Mouse (Mus musculus) left cerebral cortex, postnatal 36 days (tissue): ENCODE measurements around the gene Gm30191. TPM values are rescaled to one million over a fixed set of nuclear protein-coding genes. Genes with fewer than 3 reads are reported as not detected.
"Not testable (repeated sequence)": the region's sequence is repeated elsewhere in the genome, so short reads cannot be mapped to it uniquely, and the experiment has no call there.

Source experiments
- DNase-seq, 2 experiments: peaks; one replicate each; pipeline ENCODE4 v3.0.0; 2021 to 2022; ENCODE audit warnings: low spot score in 2 of 2, mixed read lengths in 1 of 2
- intact Hi-C: fragments of 180-260 bp; cut with DNase I; formaldehyde crosslinking; loops from one replicate; pipeline ENCODE4 v1.15.1; 2025
- total RNA-seq, 2 experiments: library from RNA; stranded (reverse); gene quantifications; 2 replicates each; pipeline ENCODE4 v1.2.3; 2021

The Gm30191 gene
- total RNA-seq, 2 experiments from 2014 or later: not detected

- peak; percentile 17 to 23 for DNase-seq
- intact Hi-C loops: loop anchor here (2.0 to 5.0 kb wide), 2 partner anchors 42 to 121 kb away; no protein-coding TSS in a partner anchor
Observed at GRCm38 (mm10) chr4:134250930-134251240, 4.2 kb downstream of the Gm30191 start.

DNA sequence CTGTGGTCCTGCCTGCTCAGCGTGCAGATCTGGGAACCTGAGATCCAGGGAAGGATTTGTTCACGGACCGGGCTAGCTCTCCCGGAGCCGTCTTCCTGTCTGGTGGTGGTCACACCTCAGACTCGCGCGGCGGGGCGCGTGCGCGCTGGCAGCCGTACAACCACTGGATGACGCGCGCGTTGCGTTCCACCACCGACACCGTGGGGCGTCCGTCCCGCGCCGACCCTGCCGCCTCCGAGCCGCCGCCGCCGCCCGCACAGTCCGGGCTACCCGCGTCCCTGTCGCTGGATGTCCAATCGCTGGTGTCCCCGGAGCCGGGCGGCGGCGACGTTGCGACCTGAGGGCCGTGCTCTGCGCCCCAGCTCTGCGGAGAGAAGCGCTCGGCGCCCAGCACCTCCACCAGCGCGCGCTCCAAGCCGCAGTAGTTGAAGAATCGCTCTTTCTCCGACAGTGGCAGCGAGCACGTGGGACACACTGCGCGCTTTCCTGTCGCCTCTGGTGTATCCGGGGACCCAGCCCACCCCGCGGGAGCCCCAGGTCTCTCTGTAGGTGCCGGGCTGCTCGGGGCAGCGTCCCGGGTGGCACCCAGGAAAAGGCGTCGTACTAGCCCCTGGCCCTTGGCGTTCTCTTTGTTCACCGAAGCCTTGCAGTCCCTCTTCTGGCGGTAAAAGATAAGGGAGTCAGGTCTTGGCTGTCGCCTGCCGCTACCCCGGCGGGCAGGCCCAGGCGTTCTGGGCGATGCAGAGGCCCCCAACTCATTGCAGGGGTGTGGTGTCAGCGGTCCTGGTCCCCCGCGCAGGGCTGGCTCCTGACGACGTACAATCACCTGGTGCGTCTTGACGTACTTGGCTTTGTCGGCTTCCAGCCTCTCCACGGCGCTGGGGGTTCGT lies 4.8 kb downstream of the Gm30191 start:
- intact Hi-C loops: loop anchor here (2.0 to 5.0 kb wide), 2 partner anchors 41 to 121 kb away; no protein-coding TSS in a partner anchor
- peak; percentile 55 to 66 for DNase-seq

GRCm38 (mm10) chr4:134252131-134252910 lies 5.6 kb downstream of the Gm30191 start:
- DNase-seq: no peak
- intact Hi-C loops: loop anchor here (5.0 kb wide), 1 partner anchor 120 kb away; no protein-coding TSS in a partner anchor

GRCm38 (mm10) chr4:134252911-134253721 lies 6.4 kb downstream of the Gm30191 start:
- intact Hi-C loops: loop anchor here (5.0 kb wide), 1 partner anchor 119 kb away; no protein-coding TSS in a partner anchor
- no peak for DNase-seq

DNA sequence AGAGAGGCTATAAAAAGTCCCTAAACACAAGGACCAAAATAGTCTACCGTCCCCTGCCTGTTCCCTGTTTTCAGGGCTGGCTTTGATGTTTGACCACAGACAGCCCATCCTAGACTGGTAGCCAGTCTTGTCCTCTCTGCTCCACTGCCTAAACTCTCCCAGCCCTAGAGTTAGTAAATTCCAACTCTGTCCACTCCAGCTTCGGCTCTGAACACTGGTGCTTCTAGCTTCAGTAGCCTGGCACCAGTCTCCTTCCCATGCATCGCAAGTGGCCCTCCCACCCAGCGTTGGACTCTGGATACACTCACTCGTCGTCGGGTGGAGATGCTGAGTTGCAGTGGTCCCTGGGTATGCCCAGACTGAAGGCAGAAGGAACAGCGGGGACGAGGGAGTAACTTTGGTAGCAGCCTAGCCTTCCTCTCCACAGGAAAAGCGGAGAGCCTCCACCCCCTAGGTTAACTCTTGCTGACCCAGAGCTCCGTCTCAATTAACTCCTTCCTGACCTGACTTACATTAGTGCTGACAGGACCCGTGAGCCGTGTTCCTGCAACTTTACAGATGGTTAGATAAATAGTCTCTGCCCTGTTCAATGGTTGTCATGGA lies 7.1 kb downstream of the Gm30191 start, which contains the start of gene Grrp1:
TSS of gene Grrp1 (minus strand) at position 385 of the 603 bp plus-strand sequence.
- DNase-seq: no peak
- intact Hi-C loops: loop anchor here (5.0 kb wide), 1 partner anchor 118 kb away; no protein-coding TSS in a partner anchor

GRCm38 (mm10) chr4:134254835-134255234 lies 8.1 kb downstream of the Gm30191 start:
- intact Hi-C loops: loop anchor here (5.0 kb wide), 1 partner anchor 117 kb away; no protein-coding TSS in a partner anchor
- DNase-seq: no peak

DNA sequence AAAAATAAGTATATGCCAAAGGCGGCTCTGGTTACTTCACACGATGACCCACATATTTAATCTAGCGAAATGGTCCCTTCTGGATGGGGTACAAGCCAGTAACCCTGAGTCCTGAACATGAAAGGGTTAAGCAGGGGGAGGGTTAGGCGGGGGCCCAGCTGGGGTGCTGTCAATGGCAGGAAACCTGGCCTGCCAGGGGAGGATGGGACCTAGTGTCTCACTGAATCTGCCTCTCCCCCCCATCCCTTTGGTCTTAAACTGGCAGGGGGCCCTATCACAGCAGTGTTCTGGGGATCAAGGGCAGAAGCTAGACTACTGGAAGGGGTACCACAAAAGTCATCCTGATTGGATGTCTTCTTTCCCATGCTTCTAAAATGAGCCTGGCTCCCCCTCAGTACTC lies 9.1 kb downstream of the Gm30191 start:
- no peak for DNase-seq
- intact Hi-C loops: no loop called here

DNA sequence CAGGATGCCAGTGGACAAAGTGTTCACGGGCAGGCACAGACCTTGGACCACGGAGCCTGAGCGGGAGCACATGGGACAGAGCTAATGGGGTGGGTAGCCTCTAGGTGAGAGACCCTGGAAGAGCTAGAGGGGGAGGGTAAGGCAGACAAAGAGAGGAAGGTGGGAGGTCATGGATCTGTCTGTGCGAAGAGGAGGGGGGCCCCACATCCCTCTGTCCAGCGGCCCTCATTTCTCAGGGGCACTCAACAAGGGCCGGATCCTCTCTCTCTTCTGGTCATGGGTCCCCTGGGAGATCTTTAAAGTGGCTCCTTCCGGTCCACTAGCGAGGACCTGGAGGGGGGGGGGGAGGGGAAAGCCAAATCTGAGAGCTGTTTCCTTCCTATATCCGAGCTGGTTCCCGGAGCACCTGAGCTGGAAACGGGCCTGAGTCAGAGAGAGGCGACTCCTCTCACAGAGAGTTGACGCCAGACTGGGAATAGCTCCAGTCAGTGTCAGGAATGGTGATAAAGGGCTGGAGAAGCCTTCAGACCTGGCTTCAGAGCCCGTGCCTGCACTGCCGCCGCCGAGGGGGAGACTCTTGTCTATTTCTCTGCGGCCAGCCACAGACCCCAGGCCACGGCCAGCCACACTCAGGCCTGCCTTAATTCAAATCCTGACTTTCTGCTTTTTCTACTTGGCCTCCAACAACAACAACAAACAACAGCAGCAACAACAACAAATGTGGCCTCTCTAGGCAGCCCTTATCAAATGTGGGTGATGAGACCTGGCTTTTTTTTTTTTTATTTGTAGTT lies 9.9 kb downstream of the Gm30191 start:
- intact Hi-C loops: no loop called here
- DNase-seq: no peak

DNA sequence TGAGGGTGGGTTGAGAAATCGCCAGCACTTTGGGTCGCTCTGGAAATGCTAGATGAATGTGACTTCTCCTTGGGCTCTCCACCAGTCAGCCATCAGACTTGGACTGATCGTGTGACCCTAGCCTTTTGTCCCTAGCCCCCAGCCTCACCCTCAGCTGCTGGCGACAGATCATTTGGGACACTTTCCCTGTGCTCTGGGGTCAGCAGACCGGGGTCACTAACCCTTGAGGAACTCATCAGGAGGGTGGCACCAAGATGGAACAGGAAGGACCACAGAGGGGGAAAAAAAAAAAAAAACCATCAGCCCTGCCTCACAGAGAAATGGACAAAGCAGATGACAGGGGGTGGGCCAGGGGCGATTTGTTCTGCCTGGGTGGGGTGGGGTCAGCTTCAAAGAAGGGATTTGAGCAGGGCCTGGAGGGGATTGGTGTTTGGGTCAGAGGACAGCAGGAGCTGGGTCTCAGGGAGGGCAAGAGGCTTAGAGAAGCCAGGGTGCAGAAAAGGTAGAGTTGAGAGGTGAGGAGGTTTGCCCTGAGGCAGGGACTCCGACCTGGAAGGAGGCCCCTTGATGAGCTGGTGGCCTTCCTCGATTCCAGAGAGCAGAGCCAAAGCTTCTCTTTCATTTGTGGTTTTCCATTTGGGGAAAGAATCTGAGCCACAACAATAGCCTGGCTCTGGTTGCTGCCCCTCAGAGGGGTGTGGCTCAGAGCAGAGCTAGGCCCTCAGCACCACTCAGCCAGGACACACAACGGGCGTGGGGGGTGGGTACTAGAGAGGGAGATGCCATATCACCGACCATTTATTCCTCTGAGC lies 10.7 kb downstream of the Gm30191 start:
- intact Hi-C loops: no loop called here
- no peak for DNase-seq

DNA sequence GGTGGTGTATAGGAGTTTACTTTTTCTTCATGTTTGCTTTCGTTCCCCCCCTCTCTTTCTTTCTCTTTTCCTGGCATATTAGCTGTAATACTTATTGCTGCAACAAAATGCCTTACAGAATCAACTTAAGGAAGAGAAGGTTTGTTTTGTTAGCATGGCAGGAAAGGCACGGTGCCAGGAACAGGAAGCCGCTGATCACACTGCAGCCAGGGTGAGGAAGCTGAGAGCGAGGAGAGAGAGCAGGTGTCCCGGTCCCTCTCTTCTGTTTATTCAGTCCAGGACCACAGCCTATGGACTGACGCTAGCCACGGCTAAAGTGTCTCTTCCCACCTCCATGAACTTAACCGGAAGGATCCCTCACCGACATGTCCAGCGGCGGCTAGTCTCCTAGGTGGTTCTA lies 11.6 kb downstream of the Gm30191 start:
- intact Hi-C loops: no loop called here
- no peak for DNase-seq

GRCm38 (mm10) chr4:134263191-134263590 lies 16.5 kb downstream of the Gm30191 start:
- intact Hi-C loops: no loop called here

DNA sequence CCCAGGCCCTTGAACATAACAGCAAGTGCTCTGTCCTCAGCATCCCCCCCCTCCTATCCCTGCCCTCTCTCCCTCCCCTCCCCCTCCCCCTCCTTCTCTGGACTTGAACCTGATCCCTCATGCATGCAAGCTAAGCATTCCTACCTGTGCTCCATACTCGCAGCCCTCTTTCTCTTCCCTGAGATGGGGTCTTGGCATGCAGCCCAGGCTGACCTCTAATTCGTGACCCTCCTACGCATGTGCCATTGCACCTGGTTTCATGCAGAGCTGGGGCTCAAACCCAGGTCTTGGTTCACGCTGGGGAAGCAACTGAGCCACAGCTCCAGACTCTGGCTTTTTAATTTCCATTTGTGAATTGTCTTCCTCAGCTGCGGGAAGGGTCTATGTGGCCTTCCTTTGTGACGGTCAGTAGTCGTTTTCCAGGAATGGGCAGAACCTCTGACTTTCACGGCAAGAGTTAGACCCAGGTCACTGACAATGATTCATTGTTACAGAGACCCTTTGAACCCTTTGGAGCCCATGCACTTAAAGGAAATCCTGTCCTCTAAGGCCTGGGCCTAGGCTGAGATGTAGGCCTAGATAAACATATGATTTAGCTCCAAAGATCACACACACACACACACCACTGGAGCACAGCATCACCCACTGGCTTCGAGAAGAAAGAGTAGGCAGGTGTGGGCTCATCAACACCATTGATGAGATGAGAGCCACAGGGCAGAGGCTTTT lies 19.3 kb downstream of the Gm30191 start:
- intact Hi-C loops: no loop called here
- no peak for DNase-seq

More at GRCm38 (mm10) chr4:134263191-134263590, 16.5 kb downstream of the Gm30191 start:
- peak in 1 of 2 experiments; percentile 27 for DNase-seq

DNA sequence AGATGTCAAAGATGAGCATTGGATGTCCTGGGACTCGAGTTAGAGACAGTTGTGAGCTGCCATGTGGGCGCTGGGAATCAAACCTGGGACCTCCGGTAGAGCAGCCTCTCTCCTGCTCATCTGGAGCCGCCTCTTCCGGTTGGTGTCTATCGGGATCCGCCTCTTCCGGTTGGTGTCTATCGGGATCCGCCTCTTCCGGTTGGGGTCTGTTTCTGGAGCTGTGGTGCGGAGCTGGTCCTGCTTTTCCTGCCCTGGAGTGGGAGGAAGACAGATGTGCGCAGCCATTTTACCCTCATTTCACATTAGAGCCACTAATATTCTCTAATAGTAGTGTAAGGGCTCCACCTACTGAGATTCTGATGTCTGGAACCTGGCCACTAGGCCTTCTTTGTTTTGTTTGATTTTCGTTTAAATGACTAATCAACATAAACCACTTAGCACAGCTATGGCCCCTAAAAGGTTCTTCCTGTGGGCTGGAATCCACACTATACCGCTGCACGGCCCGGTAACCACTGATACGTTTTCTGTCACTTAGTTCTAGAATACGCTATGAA lies 21.4 kb downstream of the Gm30191 start:
- DNase-seq: no peak
- intact Hi-C loops: no loop called here

DNA sequence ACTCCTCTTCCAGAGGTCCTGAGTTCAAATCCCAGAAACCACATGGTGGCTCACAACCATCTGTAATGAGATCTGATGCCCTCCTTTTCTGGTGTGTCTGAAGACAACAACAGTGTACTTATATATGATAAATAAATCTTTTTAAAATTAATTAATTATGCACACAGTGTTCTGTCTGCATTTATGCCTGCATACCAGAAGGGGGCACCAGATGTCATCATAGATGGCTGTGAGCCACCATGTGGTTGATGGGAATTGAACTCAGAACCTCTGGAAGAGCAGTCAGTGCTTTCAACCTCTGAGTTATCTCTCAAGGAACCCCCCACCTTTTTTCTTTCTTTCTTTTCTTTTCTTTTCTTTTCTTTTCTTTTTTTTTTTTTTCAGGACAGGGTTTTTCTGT lies 22.9 kb downstream of the Gm30191 start:
- DNase-seq, intact Hi-C loops: not testable (repeated sequence)

GRCm38 (mm10) chr4:134271979-134272378 lies 25.2 kb downstream of the Gm30191 start:
- no peak for DNase-seq
- intact Hi-C loops: no loop called here

DNA sequence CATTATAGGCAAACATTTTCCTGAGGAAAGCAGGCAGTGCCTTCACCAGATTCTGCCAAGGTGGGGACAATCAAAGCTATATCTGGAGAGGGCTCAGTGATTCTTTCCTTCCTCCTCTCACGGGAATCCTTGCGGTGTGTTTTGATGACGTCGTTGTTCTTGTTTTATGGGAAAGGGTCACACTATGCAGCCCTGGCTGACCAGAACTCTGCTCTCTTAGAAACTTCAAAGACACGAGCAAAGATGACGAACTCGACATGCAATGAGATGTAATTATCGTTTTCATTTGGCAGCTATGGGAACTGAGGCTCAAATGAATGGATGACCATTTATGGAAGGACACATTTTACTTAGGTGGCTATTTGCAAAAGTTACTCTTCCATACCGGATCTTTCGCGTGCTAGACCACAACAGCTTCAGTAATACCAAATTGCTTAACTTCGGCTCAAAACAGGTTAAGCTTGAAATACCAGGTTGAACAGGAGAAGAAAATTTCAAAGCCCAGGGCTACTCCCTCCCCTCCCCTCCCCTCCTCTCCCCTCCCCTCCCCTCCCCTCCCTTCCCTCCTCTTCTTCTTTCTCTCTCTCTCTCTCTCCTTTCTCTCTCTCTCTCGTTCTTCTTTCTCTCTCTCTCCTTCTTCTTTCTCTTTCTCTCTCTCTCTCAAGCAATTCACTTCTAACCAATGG lies 26.1 kb downstream of the Gm30191 start:
- intact Hi-C loops: no loop called here
- DNase-seq: no peak
